Mouse (Mus musculus) midbrain, embryonic 14.5 days (tissue): ENCODE measurements around the gene Itga8. TPM values are rescaled to one million over a fixed set of nuclear protein-coding genes. Genes with fewer than 3 reads are reported as not detected.

Experiments
- ATAC-seq: fragments of 200-750 bp; cut with Nextera tagmentation; 2 replicates; pipeline ENCODE4 v1.8.0; 2017; ENCODE audit warnings: moderate number of reproducible peaks, moderate library complexity; ENCODE audit not compliant: low FRiP score, low TSS enrichment
- DNase-seq: peaks from one replicate; pipeline ENCODE4 v3.0.0-alpha.2; 2015
- H3K27ac ChIP-seq: fragments of 300-500 bp; sonication (generic); replicated peaks from 2 replicates; pipeline ENCODE4 v1.5.1; 2014; ENCODE audit warnings: mild to moderate bottlenecking, low read depth, low read length, moderate library complexity
- H3K27me3 ChIP-seq: fragments of 300-500 bp; sonication (generic); 2 replicates; pipeline ENCODE4 v1.6.1; 2014; ENCODE audit warnings: low read length, control low read depth, mixed read lengths; ENCODE audit not compliant: control insufficient read depth, insufficient read depth
- H3K36me3 ChIP-seq: fragments of 300-500 bp; sonication (generic); 2 replicates; pipeline ENCODE4 v1.6.1; 2014; ENCODE audit warnings: low read length, control low read depth; ENCODE audit not compliant: control insufficient read depth, insufficient read depth
- H3K4me1 ChIP-seq: fragments of 300-500 bp; sonication (generic); 2 replicates; pipeline ENCODE4 v1.6.1; 2014; ENCODE audit warnings: mild to moderate bottlenecking, antibody characterized with exemption, low read length, control low read depth; ENCODE audit not compliant: control insufficient read depth, insufficient read depth
- H3K4me2 ChIP-seq: fragments of 300-500 bp; sonication (generic); 2 replicates; pipeline ENCODE4 v1.6.1; 2014; ENCODE audit warnings: mild to moderate bottlenecking, low read length, moderate library complexity
- H3K4me3 ChIP-seq: fragments of 300-500 bp; sonication (generic); replicated peaks from 2 replicates; pipeline ENCODE4 v1.5.1; 2014; ENCODE audit warnings: low read depth, low read length
- H3K9ac ChIP-seq: fragments of 300-500 bp; sonication (generic); replicated peaks from 2 replicates; pipeline ENCODE4 v1.6.1; 2014; ENCODE audit warnings: mild to moderate bottlenecking, low read length, moderate library complexity
- H3K9me3 ChIP-seq: fragments of 300-500 bp; sonication (generic); 2 replicates; pipeline ENCODE4 v1.6.1; 2016; ENCODE audit warnings: low read length, control low read depth, mixed read lengths; ENCODE audit not compliant: control insufficient read depth
- WGBS: fragments of 180-500 bp; shearing (Covaris S2); extraction: QIAGEN DNeasy Blood & Tissue Kit; methylation state at CpG from one replicate; pipeline ENCODE4 v1.1.7; 2014; 5-methylcytosine and 5-hydroxymethylcytosine counted together
- polyA plus RNA-seq: library from polyadenylated mRNA; unstranded; fragments of >200 nt; fragmentation: Nextera tagmentation; extraction: Ambion mirVana; gene quantifications from 2 replicates; pipeline ENCODE4 v1.2.1, GENCODE M21; 2014

The Itga8 gene
- polyA plus RNA-seq, 1 experiment from 2014 or later, result 2.1 TPM

- H3K4me2 ChIP-seq, result no peak overlapping the region
- H3K36me3 ChIP-seq, result no peaks in the 10 kb centered on the region
- H3K27ac ChIP-seq, result no peak overlapping the region
- DNase-seq, result peak; percentile 58
- ATAC-seq, result peak; percentile 53
- H3K4me1 ChIP-seq, result no peaks in the 10 kb centered on the region
- H3K9ac ChIP-seq, result no peak overlapping the region
- H3K9me3 ChIP-seq, result no peaks in the 10 kb centered on the region
- no peaks in the 10 kb centered on the region for H3K27me3 ChIP-seq
- WGBS, result 86% methylated on average over 3 of the region's 3 CpGs
- no peak overlapping the region for H3K4me3 ChIP-seq
Observed at GRCm38 (mm10) chr2:12160486-12160885, 141.2 kb downstream of the Itga8 start.

- Histone ChIP-seq H3K27ac (no peak overlapping the region), H3K27me3 (no peaks in the 10 kb centered on the region), H3K4me2 (no peak overlapping the region), H3K4me1 (no peaks in the 10 kb centered on the region), H3K36me3 (no peaks in the 10 kb centered on the region), H3K9me3 (no peaks in the 10 kb centered on the region), H3K9ac (no peak overlapping the region), H3K4me3 (no peak overlapping the region)
- DNase-seq (no peak), ATAC-seq (no peak)
- WGBS, result 48% methylated on average over 1 of the region's 1 CpGs
Observed at GRCm38 (mm10) chr2:12157001-12157400, 144.7 kb downstream of the Itga8 start.

GRCm38 (mm10) chr2:12156401-12156800 lies 145.3 kb downstream of the Itga8 start:
- Histone ChIP-seq H3K4me3 (no peak overlapping the region), H3K27me3 (no peaks in the 10 kb centered on the region), H3K4me1 (no peaks in the 10 kb centered on the region), H3K9me3 (no peaks in the 10 kb centered on the region), H3K27ac (no peak overlapping the region), H3K4me2 (no peak overlapping the region), H3K36me3 (no peaks in the 10 kb centered on the region), H3K9ac (no peak overlapping the region)
- ATAC-seq (no peak), DNase-seq (no peak)
- 90% methylated on average over 3 of the region's 3 CpGs for WGBS

- no peak for DNase-seq
- H3K27ac ChIP-seq, result no peak overlapping the region
Observed at GRCm38 (mm10) chr2:12154676-12155075, 147.0 kb downstream of the Itga8 start.

GRCm38 (mm10) chr2:12153551-12153950 lies 148.2 kb downstream of the Itga8 start:
- Histone ChIP-seq H3K4me3 (no peak overlapping the region), H3K27me3 (no peaks in the 10 kb centered on the region), H3K9me3 (no peaks in the 10 kb centered on the region), H3K4me2 (no peak overlapping the region), H3K4me1 (no peaks in the 10 kb centered on the region), H3K27ac (no peak overlapping the region), H3K9ac (no peak overlapping the region), H3K36me3 (no peaks in the 10 kb centered on the region)
- 84% methylated on average over 1 of the region's 1 CpGs for WGBS
- no peak for ATAC-seq
- no peak for DNase-seq

More at GRCm38 (mm10) chr2:12154676-12155075, 147.0 kb downstream of the Itga8 start:
- Histone ChIP-seq H3K4me2 (no peak overlapping the region), H3K4me3 (no peak overlapping the region), H3K9ac (no peak overlapping the region), H3K36me3 (no peaks in the 10 kb centered on the region), H3K9me3 (no peaks in the 10 kb centered on the region), H3K27me3 (no peaks in the 10 kb centered on the region), H3K4me1 (no peaks in the 10 kb centered on the region)
- ATAC-seq, result no peak
- 91% methylated on average over 6 of the region's 6 CpGs for WGBS

- ATAC-seq (no peak), DNase-seq (no peak)
- Histone ChIP-seq H3K4me1 (no peaks in the 10 kb centered on the region), H3K4me2 (no peak overlapping the region), H3K4me3 (no peak overlapping the region), H3K9me3 (no peaks in the 10 kb centered on the region), H3K36me3 (no peaks in the 10 kb centered on the region), H3K27ac (no peak overlapping the region), H3K27me3 (no peaks in the 10 kb centered on the region), H3K9ac (no peak overlapping the region)
- WGBS, result 78% methylated on average over 2 of the region's 2 CpGs
Observed at GRCm38 (mm10) chr2:12147902-12148301, 153.8 kb downstream of the Itga8 start.

GRCm38 (mm10) chr2:12146612-12147011 lies 155.1 kb downstream of the Itga8 start:
- H3K27ac ChIP-seq, result no peak overlapping the region
- no peaks in the 10 kb centered on the region for H3K9me3 ChIP-seq
- no peak for ATAC-seq
- H3K27me3 ChIP-seq, result no peaks in the 10 kb centered on the region
- no peak overlapping the region for H3K9ac ChIP-seq
- H3K4me3 ChIP-seq, result no peak overlapping the region
- no peaks in the 10 kb centered on the region for H3K4me1 ChIP-seq
- no peaks in the 10 kb centered on the region for H3K36me3 ChIP-seq
- no peak overlapping the region for H3K4me2 ChIP-seq
- no peak for DNase-seq
- WGBS, result 74% methylated on average over 2 of the region's 2 CpGs

GRCm38 (mm10) chr2:12138765-12139368 lies 162.9 kb downstream of the Itga8 start:
- H3K4me1 ChIP-seq, result no peaks in the 10 kb centered on the region
- no peak overlapping the region for H3K4me2 ChIP-seq
- no peak overlapping the region for H3K9ac ChIP-seq
- no peaks in the 10 kb centered on the region for H3K36me3 ChIP-seq
- H3K27me3 ChIP-seq, result no peaks in the 10 kb centered on the region
- no peak overlapping the region for H3K27ac ChIP-seq
- 89% methylated on average over 5 of the region's 5 CpGs for WGBS
- no peaks in the 10 kb centered on the region for H3K9me3 ChIP-seq
- no peak for ATAC-seq
- H3K4me3 ChIP-seq, result no peak overlapping the region
- DNase-seq, result no peak

GRCm38 (mm10) chr2:12126580-12126979 lies 175.1 kb downstream of the Itga8 start:
- H3K9me3 ChIP-seq, result no peaks in the 10 kb centered on the region
- H3K4me2 ChIP-seq, result no peak overlapping the region
- DNase-seq (no peak), ATAC-seq (no peak)
- H3K36me3 ChIP-seq, result no peaks in the 10 kb centered on the region
- H3K4me1 ChIP-seq, result no peaks in the 10 kb centered on the region
- H3K9ac ChIP-seq, result no peak overlapping the region
- H3K4me3 ChIP-seq, result no peak overlapping the region
- H3K27me3 ChIP-seq, result no peaks in the 10 kb centered on the region
- H3K27ac ChIP-seq, result no peak overlapping the region
